Mouse (Mus musculus): ENCODE data around the gene Ldhb. TPM values are rescaled to one million over a fixed set of nuclear protein-coding genes. Genes with fewer than 3 reads are reported as not detected.
A peak's percentile ranks its signal among the peaks of the same experiment; 100 is the strongest.

Ldhb gene
- polyA plus RNA-seq, 1 experiment from 2014 or later, result 1,564 TPM

GRCm38 (mm10) chr6:142542800-142543175 lies 35.0 kb upstream of the Ldhb start:
- 62% methylated on average over 6 of the region's 6 CpGs for WGBS
- H3K27me3 ChIP-seq (ENCODE audit: insufficient read depth, low read length), result no peaks in the 10 kb centered on the region
- H3K36me3 ChIP-seq (ENCODE audit: insufficient read depth, low read length), result no peaks in the 10 kb centered on the region
- H3K27ac ChIP-seq, result peak overlapping the region; percentile 26; the same call in 1 of the 2 replicates
- no peak for ATAC-seq (replicated peaks; ENCODE audit: low FRiP score, low read depth)
- no peaks in the 10 kb centered on the region for H3K9me3 ChIP-seq (replicated peaks; ENCODE audit: low read length)
- peak; percentile 41 for DNase-seq (ENCODE audit: low spot score)
- H3K9ac ChIP-seq (ENCODE audit: low read depth, low read length), result no peak overlapping the region
- no peak overlapping the region for H3K4me2 ChIP-seq (ENCODE audit: low read length)
- H3K4me1 ChIP-seq (replicated peaks; ENCODE audit: insufficient read depth, low read length), result peaks cover 2% of the 10 kb centered on the region; the same call in 1 of the 2 replicates
- no peak overlapping the region for H3K4me3 ChIP-seq (replicated peaks; ENCODE audit: low read depth, low read length)
- TF ChIP-seq CTCF (IDR thresholded peaks at IDR 0.05; ENCODE audit: low read depth), result no peak

GRCm38 (mm10) chr6:142542082-142542799 lies 34.5 kb upstream of the Ldhb start:
- H3K4me2 ChIP-seq (ENCODE audit: low read length), result no peak overlapping the region
- ATAC-seq (replicated peaks; ENCODE audit: low FRiP score, low read depth) (no peak), DNase-seq (ENCODE audit: low spot score) (peak; percentile 79)
- H3K4me3 ChIP-seq (replicated peaks; ENCODE audit: low read depth, low read length), result no peak overlapping the region
- 55% methylated on average over 8 of the region's 8 CpGs for WGBS
- no peaks in the 10 kb centered on the region for H3K27me3 ChIP-seq (ENCODE audit: insufficient read depth, low read length)
- TF ChIP-seq CTCF (IDR thresholded peaks at IDR 0.05; ENCODE audit: low read depth), result no peak
- peak overlapping the region; percentile 76 for H3K27ac ChIP-seq
- H3K9ac ChIP-seq (ENCODE audit: low read depth, low read length), result no peak overlapping the region
- no peaks in the 10 kb centered on the region for H3K9me3 ChIP-seq (replicated peaks; ENCODE audit: low read length)
- H3K4me1 ChIP-seq (replicated peaks; ENCODE audit: insufficient read depth, low read length), result peaks cover 2% of the 10 kb centered on the region; the same call in 1 of the 2 replicates
- no peaks in the 10 kb centered on the region for H3K36me3 ChIP-seq (ENCODE audit: insufficient read depth, low read length)

GRCm38 (mm10) chr6:142540561-142541160 lies 32.9 kb upstream of the Ldhb start:
- Histone ChIP-seq H3K27me3 (ENCODE audit: insufficient read depth, low read length) (no peaks in the 10 kb centered on the region), H3K4me1 (replicated peaks; ENCODE audit: insufficient read depth, low read length) (peaks cover 2% of the 10 kb centered on the region; the same call in 1 of the 2 replicates), H3K4me2 (ENCODE audit: low read length) (no peak overlapping the region), H3K27ac (peak overlapping the region; percentile 1; the same call in 1 of the 2 replicates), H3K9me3 (replicated peaks; ENCODE audit: low read length) (no peaks in the 10 kb centered on the region), H3K9ac (ENCODE audit: low read depth, low read length) (no peak overlapping the region), H3K4me3 (replicated peaks; ENCODE audit: low read depth, low read length) (no peak overlapping the region), H3K36me3 (ENCODE audit: insufficient read depth, low read length) (no peaks in the 10 kb centered on the region)
- 77% methylated on average over 10 of the region's 10 CpGs for WGBS
- TF ChIP-seq CTCF (IDR thresholded peaks at IDR 0.05; ENCODE audit: low read depth), result no peak
- ATAC-seq (replicated peaks; ENCODE audit: low FRiP score, low read depth), result no peak
- no peak for DNase-seq (ENCODE audit: low spot score)

GRCm38 (mm10) chr6:142540131-142540530 lies 32.4 kb upstream of the Ldhb start:
- Histone ChIP-seq H3K4me1 (replicated peaks; ENCODE audit: insufficient read depth, low read length) (peaks cover 2% of the 10 kb centered on the region; the same call in 1 of the 2 replicates), H3K4me2 (ENCODE audit: low read length) (no peak overlapping the region), H3K36me3 (ENCODE audit: insufficient read depth, low read length) (no peaks in the 10 kb centered on the region), H3K9ac (ENCODE audit: low read depth, low read length) (no peak overlapping the region), H3K27me3 (ENCODE audit: insufficient read depth, low read length) (no peaks in the 10 kb centered on the region), H3K9me3 (replicated peaks; ENCODE audit: low read length) (no peaks in the 10 kb centered on the region), H3K27ac (no peak overlapping the region), H3K4me3 (replicated peaks; ENCODE audit: low read depth, low read length) (no peak overlapping the region)
- ATAC-seq (replicated peaks; ENCODE audit: low FRiP score, low read depth), result no peak
- TF ChIP-seq CTCF (IDR thresholded peaks at IDR 0.05; ENCODE audit: low read depth), result no peak
- DNase-seq (ENCODE audit: low spot score), result peak; percentile 58
- 70% methylated on average over 5 of the region's 5 CpGs for WGBS

GRCm38 (mm10) chr6:142538503-142538902 lies 30.7 kb upstream of the Ldhb start:
- DNase-seq (ENCODE audit: low spot score), result peak; percentile 78
- Histone ChIP-seq H3K4me1 (replicated peaks; ENCODE audit: insufficient read depth, low read length) (peaks cover 2% of the 10 kb centered on the region; the same call in 1 of the 2 replicates), H3K9ac (ENCODE audit: low read depth, low read length) (no peak overlapping the region), H3K4me3 (replicated peaks; ENCODE audit: low read depth, low read length) (no peak overlapping the region), H3K9me3 (replicated peaks; ENCODE audit: low read length) (no peaks in the 10 kb centered on the region), H3K27ac (no peak overlapping the region), H3K27me3 (ENCODE audit: insufficient read depth, low read length) (no peaks in the 10 kb centered on the region), H3K4me2 (ENCODE audit: low read length) (no peak overlapping the region), H3K36me3 (ENCODE audit: insufficient read depth, low read length) (no peaks in the 10 kb centered on the region)
- TF ChIP-seq CTCF (IDR thresholded peaks at IDR 0.05; ENCODE audit: low read depth), result no peak
- 74% methylated on average over 17 of the region's 17 CpGs for WGBS
- no peak; the same call in 1 of the 2 replicates for ATAC-seq (replicated peaks; ENCODE audit: low FRiP score, low read depth)

GRCm38 (mm10) chr6:142533412-142533811 lies 25.7 kb upstream of the Ldhb start:
- 0 out of 2 replicates have a peak overlapping the region, but pooled peaks have one; percentile 3 for H3K27ac ChIP-seq
- no peak overlapping the region for H3K9ac ChIP-seq (ENCODE audit: low read depth, low read length)
- WGBS, result 54% methylated on average over 5 of the region's 5 CpGs
- H3K4me3 ChIP-seq (replicated peaks; ENCODE audit: low read depth, low read length), result no peak overlapping the region
- no peaks in the 10 kb centered on the region for H3K4me1 ChIP-seq (replicated peaks; ENCODE audit: insufficient read depth, low read length)
- no peak for TF ChIP-seq CTCF (IDR thresholded peaks at IDR 0.05; ENCODE audit: low read depth)
- no peak overlapping the region for H3K4me2 ChIP-seq (ENCODE audit: low read length)
- H3K9me3 ChIP-seq (replicated peaks; ENCODE audit: low read length), result no peaks in the 10 kb centered on the region
- H3K27me3 ChIP-seq (ENCODE audit: insufficient read depth, low read length), result no peaks in the 10 kb centered on the region
- ATAC-seq (replicated peaks; ENCODE audit: low FRiP score, low read depth) (no peak), DNase-seq (ENCODE audit: low spot score) (peak; percentile 56)
- no peaks in the 10 kb centered on the region for H3K36me3 ChIP-seq (ENCODE audit: insufficient read depth, low read length)
